Mouse (Mus musculus): ENCODE measurements around the gene Scrn1.

The Scrn1 gene

DNA sequence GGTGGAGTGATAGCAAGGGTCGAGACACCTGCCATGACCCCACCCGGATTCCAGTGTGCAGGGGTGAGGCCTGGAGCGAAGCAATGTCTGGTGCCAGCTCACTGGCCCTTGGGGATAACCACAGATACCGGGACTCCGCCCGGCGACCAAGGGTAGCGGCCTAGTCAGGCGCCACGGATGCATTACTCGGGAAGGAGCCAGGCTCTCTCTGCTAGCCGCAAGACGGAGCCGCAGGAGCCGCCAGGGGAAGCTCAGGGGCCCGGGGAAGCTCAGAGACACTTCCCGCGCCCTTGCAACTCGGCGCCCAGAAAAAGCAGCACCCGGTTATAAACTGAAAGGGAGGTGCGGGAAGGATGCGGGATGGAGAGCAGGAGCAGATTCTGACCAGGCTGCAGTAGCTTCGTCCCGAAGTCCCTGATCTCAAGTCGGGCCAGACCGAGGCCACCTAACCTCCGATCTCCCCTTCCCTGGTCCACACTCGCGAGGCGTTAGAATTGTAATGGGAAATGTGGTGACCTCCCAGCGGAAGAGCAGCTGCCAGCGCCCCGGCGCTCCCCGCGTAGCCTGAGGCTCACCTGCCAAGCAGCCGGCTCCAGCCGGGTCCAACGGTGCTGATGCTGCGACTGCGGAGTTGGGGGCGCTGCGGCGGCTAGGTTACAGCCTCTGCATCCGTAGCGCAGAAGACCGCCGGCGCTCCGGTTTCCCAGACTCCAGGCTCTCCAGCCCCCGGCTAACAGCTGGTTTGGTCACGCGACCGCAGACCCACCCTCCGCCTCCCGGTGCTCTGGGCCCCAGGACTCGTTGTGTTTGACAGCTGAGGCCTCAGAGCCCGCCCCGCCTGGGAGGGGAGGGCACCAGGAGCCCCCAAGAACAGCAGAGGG, at the start of gene Scrn1:
Gene Scrn1, minus strand, starts transcription at position 825 of the 881 bp plus-strand sequence.
- peak; percentile 79 for DNase-seq

GRCm38 (mm10) chr6:54606241-54606640, 40.0 kb upstream of the Scrn1 start:
- no peak for DNase-seq

GRCm38 (mm10) chr6:54604001-54604715, 37.9 kb upstream of the Scrn1 start:
- no peak for DNase-seq

- DNase-seq, result no peak
Observed at GRCm38 (mm10) chr6:54602891-54603290, 36.6 kb upstream of the Scrn1 start.

GRCm38 (mm10) chr6:54600681-54601347, 34.5 kb upstream of the Scrn1 start:
- DNase-seq, result no peak

- no peak for DNase-seq
Observed at GRCm38 (mm10) chr6:54597711-54598110, 31.4 kb upstream of the Scrn1 start.

DNA sequence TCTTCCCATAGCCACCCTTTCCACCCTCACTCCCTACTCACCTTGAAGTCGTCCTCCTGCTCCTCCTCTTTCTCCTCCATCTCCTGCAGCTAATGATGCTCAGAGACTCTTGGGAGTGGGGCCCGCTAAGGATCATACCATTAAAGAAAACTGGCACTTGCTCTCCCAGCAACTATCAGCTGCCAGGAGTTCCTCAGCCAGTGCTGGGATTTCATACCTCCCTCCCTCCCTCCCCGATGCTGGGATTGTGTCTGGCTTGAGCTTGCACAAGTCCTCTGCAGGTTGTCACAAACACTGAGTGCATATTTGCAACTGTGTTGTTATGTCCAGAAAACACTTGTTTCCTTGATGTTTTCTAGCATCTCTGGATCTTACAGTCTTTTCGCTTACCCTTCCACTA, 30.9 kb upstream of the Scrn1 start, which contains the start of gene Fkbp14:
Gene Fkbp14, minus strand, starts transcription at position 101 of the 400 bp plus-strand sequence.
- no peak for DNase-seq

DNA sequence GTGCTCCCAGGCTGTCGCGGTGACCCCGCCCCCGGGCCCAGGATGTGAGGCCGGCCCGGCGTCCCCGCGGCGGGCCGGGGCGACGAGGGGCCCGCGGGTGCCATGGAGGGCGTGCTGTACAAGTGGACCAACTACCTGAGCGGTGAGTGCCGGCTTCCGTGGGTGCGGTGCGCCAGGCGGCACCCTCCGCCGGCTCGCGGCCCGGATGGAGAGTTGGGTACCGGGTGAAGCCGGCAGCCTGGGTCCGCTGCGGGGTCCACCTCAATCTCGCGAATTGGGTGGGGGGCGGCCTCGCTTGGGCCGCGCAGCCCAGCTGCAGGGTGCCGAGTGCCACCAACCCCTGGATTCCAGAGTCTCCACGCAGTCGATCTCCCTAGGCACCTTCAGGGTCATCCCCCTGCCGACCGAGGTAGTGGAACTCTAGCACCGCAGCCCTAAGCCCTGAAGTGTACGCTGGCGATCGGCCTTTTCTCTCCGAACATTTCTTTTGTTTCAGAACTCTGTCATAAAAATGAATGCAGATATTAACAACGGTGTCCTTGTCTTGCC, 29.1 kb upstream of the Scrn1 start:
- no peak for DNase-seq

GRCm38 (mm10) chr6:54594469-54595329, 28.4 kb upstream of the Scrn1 start, which contains the start of gene Plekha8:
TSS of gene Plekha8 (plus strand) at chr6:54595111.
- peak; percentile 92 to 96 for DNase-seq

- no peak for DNase-seq
Observed at GRCm38 (mm10) chr6:54593766-54594468, 27.6 kb upstream of the Scrn1 start.

- DNase-seq, result peak; percentile 94 to 95
Observed at GRCm38 (mm10) chr6:54592938-54593535, 26.7 kb upstream of the Scrn1 start.

DNA sequence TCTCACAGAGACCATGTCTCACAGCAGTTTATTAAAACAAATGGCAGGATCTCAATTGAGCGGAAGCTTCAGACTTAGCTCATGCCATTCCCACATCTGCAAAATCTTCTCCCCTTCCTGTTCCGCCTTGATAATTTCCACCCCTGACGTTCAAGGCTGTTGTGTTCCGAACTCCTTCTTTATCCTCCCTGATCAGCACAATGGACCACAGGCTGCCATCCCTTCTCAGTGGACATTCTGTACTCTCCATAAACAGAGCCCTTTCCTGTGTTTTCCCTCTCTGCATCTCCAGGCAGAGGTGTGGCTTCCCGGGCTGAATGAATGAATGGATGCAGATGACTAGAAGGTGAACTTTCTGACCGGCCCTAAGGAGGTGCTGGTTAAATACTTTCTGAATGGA, 25.5 kb upstream of the Scrn1 start:
- no peak for DNase-seq

DNA sequence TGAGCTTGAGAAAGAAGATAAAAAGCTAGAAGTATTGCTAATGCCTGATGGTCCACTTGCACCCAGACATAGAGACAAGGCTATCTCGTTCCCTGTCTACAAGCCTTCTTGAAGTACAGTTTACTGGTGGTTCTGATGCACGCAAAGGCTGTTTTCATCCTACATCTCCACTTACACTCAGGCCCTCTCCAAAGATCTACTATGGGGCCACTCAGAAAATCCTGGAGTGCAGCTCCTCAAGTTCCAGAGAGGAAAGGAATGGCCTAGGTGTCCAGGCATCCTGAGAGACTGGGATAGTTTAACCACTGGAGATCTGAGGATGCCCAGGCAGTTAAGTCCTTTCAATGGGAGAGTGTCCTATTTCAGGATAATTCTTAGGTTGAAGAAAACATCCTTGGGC, 24.4 kb upstream of the Scrn1 start:
- DNase-seq, result no peak

GRCm38 (mm10) chr6:54588212-54588611, 21.9 kb upstream of the Scrn1 start:
- DNase-seq, result no peak

GRCm38 (mm10) chr6:54587683-54588082, 21.4 kb upstream of the Scrn1 start:
- no peak for DNase-seq

DNA sequence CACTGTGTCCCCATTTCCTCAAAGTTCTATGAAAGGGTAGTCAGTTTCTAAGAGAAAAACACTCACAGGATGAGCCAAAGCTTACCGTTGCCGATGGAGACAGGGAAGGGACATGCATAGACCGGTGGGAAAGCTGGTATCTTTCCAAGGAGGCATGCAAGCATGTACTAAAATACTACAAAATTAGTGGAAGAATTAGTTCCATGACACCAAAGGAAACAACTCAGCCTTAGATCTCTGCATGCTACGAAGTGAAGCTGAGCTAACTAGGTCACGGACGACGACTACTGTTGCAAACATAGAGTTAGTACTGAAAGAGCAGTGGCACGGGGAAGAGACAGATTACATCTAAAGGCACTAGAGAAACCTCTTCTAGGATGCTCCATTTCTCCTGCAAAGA, 20.6 kb upstream of the Scrn1 start:
- DNase-seq, result no peak

GRCm38 (mm10) chr6:54586175-54586574, 19.9 kb upstream of the Scrn1 start:
- peak; percentile 78 to 79 for DNase-seq

DNA sequence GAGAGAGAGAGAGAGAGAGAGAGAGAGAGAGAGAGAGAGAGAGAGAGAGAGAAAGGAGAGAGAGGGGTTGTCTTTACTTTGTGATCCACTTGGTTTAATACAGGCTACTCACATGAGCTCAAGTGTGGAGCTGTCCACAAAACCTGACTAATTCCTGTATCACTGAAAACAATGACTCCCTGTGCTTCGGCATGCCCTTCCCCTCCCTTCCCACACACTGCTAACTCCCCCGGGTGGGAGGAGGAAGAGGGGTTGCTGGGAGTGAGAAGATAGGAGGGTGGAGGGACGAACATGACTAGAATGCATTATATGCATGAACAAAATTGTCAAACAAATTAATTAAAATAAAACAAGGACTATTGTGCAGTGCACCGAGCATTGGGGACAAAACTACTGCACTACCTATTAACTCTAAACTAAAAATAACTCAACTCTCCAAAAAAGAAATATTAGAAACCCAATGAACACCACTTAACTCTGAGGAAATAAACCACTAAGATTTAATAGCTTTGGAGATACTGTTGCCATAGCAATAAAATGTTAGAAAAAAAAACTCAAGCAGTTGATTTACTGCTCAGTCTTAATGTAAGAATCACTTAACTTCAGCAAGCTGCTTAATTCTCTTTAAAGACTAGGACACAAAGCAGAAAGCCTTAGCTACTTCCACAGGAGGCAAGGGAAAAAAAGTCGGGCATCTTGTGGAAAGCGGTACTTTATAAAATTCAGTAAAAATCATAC, 7.1 kb upstream of the Scrn1 start:
- no peak for DNase-seq

DNA sequence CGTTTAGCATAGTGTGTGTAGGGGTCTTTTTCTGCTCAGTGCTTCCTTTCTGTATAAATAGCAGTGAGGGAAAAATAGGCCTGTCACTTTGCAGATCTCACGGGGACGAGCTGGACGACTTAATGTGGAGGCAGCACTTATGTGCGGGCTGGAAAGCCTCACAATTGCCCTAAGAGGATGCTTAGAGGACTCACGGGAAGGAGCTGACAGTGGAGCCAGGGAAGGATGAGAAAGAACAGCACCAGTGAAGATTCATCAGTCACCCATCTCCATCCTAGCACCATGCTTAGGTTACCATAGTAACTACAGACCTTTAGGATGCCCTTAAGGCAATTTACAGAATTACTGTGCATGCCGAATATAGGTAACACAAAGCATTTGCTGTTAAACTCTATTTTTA, 3.5 kb upstream of the Scrn1 start:
- DNase-seq, result no peak

GRCm38 (mm10) chr6:54566546-54566919, 244 bp upstream of the Scrn1 start:
- DNase-seq, result no peak
